Comparison of ENCODE assay signal across 8 mouse cellular contexts in the genomic region with DNA sequence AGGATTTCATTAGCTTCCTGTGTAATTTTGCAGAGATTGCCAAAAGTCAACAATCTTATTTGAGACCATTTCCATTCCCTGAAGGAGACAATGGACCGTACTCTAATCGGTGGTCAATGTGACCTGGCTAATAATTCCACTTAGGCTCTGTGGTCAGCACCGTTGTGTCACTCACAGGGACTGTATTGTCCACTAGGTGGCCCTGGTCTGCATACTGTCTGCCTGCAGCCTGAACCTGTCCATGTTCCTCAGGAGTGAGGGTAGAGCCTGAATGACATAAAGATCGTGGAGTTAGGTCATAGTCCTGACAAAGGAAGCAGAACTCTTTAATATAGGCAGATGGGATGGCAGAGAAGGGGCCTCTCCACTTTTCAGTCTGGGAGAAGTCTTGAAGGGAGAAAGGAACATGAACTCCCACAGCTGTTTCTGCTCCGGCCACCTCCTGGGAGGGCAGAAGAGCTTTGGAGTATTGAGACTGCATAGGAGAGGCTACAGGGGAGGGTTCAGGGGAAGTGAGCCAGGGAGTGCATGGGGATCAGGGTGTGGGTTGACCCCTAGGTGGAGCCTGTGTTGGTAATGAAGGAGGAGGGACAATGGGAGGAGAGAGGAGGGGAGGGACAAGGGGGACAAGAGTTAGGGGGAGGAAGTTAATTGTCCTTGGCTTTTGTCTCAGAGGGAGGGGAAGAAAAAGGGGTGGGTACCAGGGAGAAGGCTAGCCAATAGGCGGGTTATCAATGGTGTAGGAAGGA. TPM values are rescaled to one million over a fixed set of nuclear protein-coding genes. Genes with fewer than 3 reads are reported as not detected.
DNase-seq lines count a peak whose midpoint lies in the region; ATAC-seq and TF ChIP-seq lines count a peak whose summit lies in the region.

No protein-coding gene starts in this region.

- TF ChIP-seq EP300 in lung, postnatal 0 days (IDR thresholded peaks at IDR 0.05) = no peak

- no peaks in the 10 kb centered on the region for H3K9me3 ChIP-seq in hindbrain, embryonic 16.5 days (ENCODE audit: control insufficient read depth, low read length)
- H3K9me3 ChIP-seq in hindbrain, embryonic 14.5 days (ENCODE audit: control insufficient read depth, low read length) = no peaks in the 10 kb centered on the region
- H3K9me3 ChIP-seq in hindbrain, postnatal 0 days (ENCODE audit: low read length) = no peaks in the 10 kb centered on the region
- no peaks in the 10 kb centered on the region for H3K9me3 ChIP-seq in lung, postnatal 0 days (ENCODE audit: low read length)

- DNase-seq in hindbrain, embryonic 14.5 days (ENCODE audit: low spot score) = no peak
- DNase-seq in R1 (ENCODE audit: low read depth, low spot score) = peak; percentile 88
- DNase-seq in hindbrain, postnatal 0 days (ENCODE audit: low spot score) = peak; percentile 44
- peak; percentile 69 for DNase-seq in lung, postnatal 0 days (ENCODE audit: low spot score)
- DNase-seq in layer of hippocampus, adult 18-20 months (ENCODE audit: low spot score in 2 of 2) = no peak
- DNase-seq in left cerebral cortex, adult 11 months (ENCODE audit: low spot score) = no peak
- DNase-seq in right cerebral cortex, adult 2 months (ENCODE audit: low spot score in 2 of 2) = no peak

- H3K9ac ChIP-seq in hindbrain, embryonic 16.5 days (ENCODE audit: low read depth, low read length) = no peak overlapping the region
- H3K9ac ChIP-seq in hindbrain, embryonic 14.5 days = no peak overlapping the region
- H3K9ac ChIP-seq in hindbrain, postnatal 0 days (replicated peaks; ENCODE audit: low read length) = no peak overlapping the region
- no peak overlapping the region for H3K9ac ChIP-seq in lung, postnatal 0 days (replicated peaks; ENCODE audit: low read depth)

- no peak overlapping the region for H3K4me3 ChIP-seq in hindbrain, embryonic 16.5 days (ENCODE audit: low read length)
- no peak overlapping the region for H3K4me3 ChIP-seq in hindbrain, embryonic 14.5 days (replicated peaks; ENCODE audit: low read length)
- H3K4me3 ChIP-seq in hindbrain, postnatal 0 days (ENCODE audit: low read length) = no peak overlapping the region
- no peak overlapping the region for H3K4me3 ChIP-seq in lung, postnatal 0 days (ENCODE audit: low read depth, low read length)

- H3K27ac ChIP-seq in hindbrain, embryonic 16.5 days (ENCODE audit: low read depth, low read length) = no peak overlapping the region
- no peak overlapping the region for H3K27ac ChIP-seq in hindbrain, embryonic 14.5 days
- H3K27ac ChIP-seq in hindbrain, postnatal 0 days = no peak overlapping the region
- H3K27ac ChIP-seq in lung, postnatal 0 days (ENCODE audit: low read length) = no peak overlapping the region

- H3K27me3 ChIP-seq in hindbrain, embryonic 16.5 days (replicated peaks; ENCODE audit: control insufficient read depth, insufficient read depth, low read length) = no peaks in the 10 kb centered on the region
- no peaks in the 10 kb centered on the region for H3K27me3 ChIP-seq in hindbrain, embryonic 14.5 days (ENCODE audit: control insufficient read depth, insufficient read depth, low read length)
- no peaks in the 10 kb centered on the region for H3K27me3 ChIP-seq in hindbrain, postnatal 0 days (ENCODE audit: insufficient read depth, low read length)
- no peaks in the 10 kb centered on the region for H3K27me3 ChIP-seq in lung, postnatal 0 days (replicated peaks; ENCODE audit: insufficient read depth, low read length)

- H3K4me1 ChIP-seq in hindbrain, embryonic 16.5 days (ENCODE audit: control insufficient read depth, insufficient read depth, low read depth, low read length) = peaks cover 3% of the 10 kb centered on the region
- H3K4me1 ChIP-seq in hindbrain, embryonic 14.5 days (replicated peaks; ENCODE audit: control insufficient read depth, insufficient read depth, low read length) = no peaks in the 10 kb centered on the region
- H3K4me1 ChIP-seq in hindbrain, postnatal 0 days (ENCODE audit: insufficient read depth, low read length) = peaks cover 3% of the 10 kb centered on the region; the same call in 1 of the 2 replicates
- H3K4me1 ChIP-seq in lung, postnatal 0 days (ENCODE audit: insufficient read depth, low read depth, low read length) = no peaks in the 10 kb centered on the region; the same call in 1 of the 2 replicates

- no peak overlapping the region for H3K4me2 ChIP-seq in hindbrain, embryonic 16.5 days (ENCODE audit: low read length)
- no peak overlapping the region for H3K4me2 ChIP-seq in hindbrain, embryonic 14.5 days (replicated peaks)
- H3K4me2 ChIP-seq in hindbrain, postnatal 0 days (ENCODE audit: low read depth, low read length) = no peak overlapping the region
- H3K4me2 ChIP-seq in lung, postnatal 0 days (replicated peaks; ENCODE audit: low read depth, low read length) = no peak overlapping the region

- peaks cover 10% of the 10 kb centered on the region; the same call in 1 of the 2 replicates for H3K36me3 ChIP-seq in hindbrain, embryonic 16.5 days (ENCODE audit: control insufficient read depth, insufficient read depth, low read length)
- peaks cover 49% of the 10 kb centered on the region for H3K36me3 ChIP-seq in hindbrain, embryonic 14.5 days (replicated peaks; ENCODE audit: control insufficient read depth, insufficient read depth)
- H3K36me3 ChIP-seq in hindbrain, postnatal 0 days (ENCODE audit: insufficient read depth, low read length) = peaks cover 8% of the 10 kb centered on the region; the same call in 1 of the 2 replicates
- no peaks in the 10 kb centered on the region for H3K36me3 ChIP-seq in lung, postnatal 0 days (ENCODE audit: insufficient read depth, low read length)

- TF ChIP-seq CTCF in hindbrain, postnatal 0 days (IDR thresholded peaks at IDR 0.05; ENCODE audit: low read depth) = peak; percentile 77
- peak; percentile 86 for TF ChIP-seq CTCF in lung, postnatal 0 days (IDR thresholded peaks at IDR 0.05)

- WGBS in hindbrain, embryonic 16.5 days = 64% methylated on average over 6 of the region's 6 CpGs
- 60% methylated on average over 6 of the region's 6 CpGs for WGBS in hindbrain, embryonic 14.5 days
- 68% methylated on average over 6 of the region's 6 CpGs for WGBS in hindbrain, postnatal 0 days
- 56% methylated on average over 6 of the region's 6 CpGs for WGBS in lung, postnatal 0 days

- peak; percentile 51; the same call in 1 of the 2 replicates for ATAC-seq in hindbrain, embryonic 16.5 days
- no peak for ATAC-seq in hindbrain, embryonic 14.5 days (ENCODE audit: low FRiP score)
- peak; percentile 61; the same call in 1 of the 2 replicates for ATAC-seq in hindbrain, postnatal 0 days
- peak; percentile 79 for ATAC-seq in lung, postnatal 0 days

RNA-seq across cellular contexts. Expression of a gene that starts 27.0 kb away (rescaled TPM):
- 63.8 and 67.7 TPM in 2 replicates for polyA plus RNA-seq in hindbrain, embryonic 16.5 days (2015; fragmentation: Nextera tagmentation; extraction: Ambion mirVana)
- 54.1 and 64.9 TPM in 2 replicates for polyA plus RNA-seq in hindbrain, embryonic 14.5 days (2014; fragmentation: Nextera tagmentation; extraction: Ambion mirVana)
- 55.3 and 58.1 TPM in 2 replicates for total RNA-seq in hindbrain, postnatal 0 days (2014; rRNA removed)
- polyA plus RNA-seq in hindbrain, postnatal 0 days (2015; fragmentation: Nextera tagmentation; extraction: Ambion mirVana) = 43.1 and 44.3 TPM in 2 replicates
- polyA plus RNA-seq in lung, postnatal 0 days (2015; fragmentation: Nextera tagmentation; extraction: Ambion mirVana) = 39.4 and 40.5 TPM in 2 replicates
- total RNA-seq in layer of hippocampus, adult 18-20 months (2021) = 10 to 100 TPM; 21.1 to 21.7 TPM

RNA-seq across cellular contexts. Expression of a gene that starts 55.2 kb away (rescaled TPM):
- not detected in 2 replicates for polyA plus RNA-seq in hindbrain, embryonic 16.5 days (2015; fragmentation: Nextera tagmentation; extraction: Ambion mirVana)
- 0.48 and 4.0 TPM in 2 replicates for polyA plus RNA-seq in hindbrain, embryonic 14.5 days (2014; fragmentation: Nextera tagmentation; extraction: Ambion mirVana)
- 0.99 and 3.7 TPM in 2 replicates for total RNA-seq in hindbrain, postnatal 0 days (2014; rRNA removed)
- 3.3 and 5.2 TPM in 2 replicates for polyA plus RNA-seq in hindbrain, postnatal 0 days (2015; fragmentation: Nextera tagmentation; extraction: Ambion mirVana)
- polyA plus RNA-seq in lung, postnatal 0 days (2015; fragmentation: Nextera tagmentation; extraction: Ambion mirVana) = 7.3 and 10.7 TPM in 2 replicates
- total RNA-seq in layer of hippocampus, adult 18-20 months (2021) = 10 to 100 TPM; 11.5 TPM

RNA-seq across cellular contexts. Expression of a gene that starts 55.3 kb away (rescaled TPM):
- polyA plus RNA-seq in hindbrain, embryonic 16.5 days (2015; fragmentation: Nextera tagmentation; extraction: Ambion mirVana) = 40.0 and 41.2 TPM in 2 replicates
- polyA plus RNA-seq in hindbrain, embryonic 14.5 days (2014; fragmentation: Nextera tagmentation; extraction: Ambion mirVana) = 45.3 and 49.7 TPM in 2 replicates
- total RNA-seq in hindbrain, postnatal 0 days (2014; rRNA removed) = 20.2 and 44.2 TPM in 2 replicates
- 42.1 and 45.4 TPM in 2 replicates for polyA plus RNA-seq in hindbrain, postnatal 0 days (2015; fragmentation: Nextera tagmentation; extraction: Ambion mirVana)
- polyA plus RNA-seq in lung, postnatal 0 days (2015; fragmentation: Nextera tagmentation; extraction: Ambion mirVana) = 523 and 670 TPM in 2 replicates
- 100 to 1,000 TPM; 283 to 288 TPM for total RNA-seq in layer of hippocampus, adult 18-20 months (2021)

Comparison
In these comparisons a context has a peak if more than half of its experiments do, and no peak if none do; other contexts are left out.
1. DNase-seq: peak in R1 (single experiment), hindbrain, postnatal 0 days (single experiment) and lung, postnatal 0 days (single experiment); none in hindbrain, embryonic 14.5 days (single experiment), layer of hippocampus, adult 18-20 months (0 of 2), left cerebral cortex, adult 11 months (single experiment) and right cerebral cortex, adult 2 months (0 of 2).
2. RNA of a gene that starts 55.3 kb away (polyA plus RNA-seq): 523 to 670 TPM in lung, postnatal 0 days; 45.3 to 49.7 TPM in hindbrain, embryonic 14.5 days, 42.1 to 45.4 TPM in hindbrain, postnatal 0 days and 40.0 to 41.2 TPM in hindbrain, embryonic 16.5 days; every median in the first group is over 10 times any median in the second.